Mouse (Mus musculus) heart, postnatal 10 days (tissue): ENCODE measurements around the gene Spata13. TPM values are rescaled to one million over a fixed set of nuclear protein-coding genes. Genes with fewer than 3 reads are reported as not detected.

Experiments used
- DNase-seq, 2 experiments: peaks; one replicate each; pipeline ENCODE4 v3.0.0; 2021
- intact Hi-C: fragments of 180-260 bp; cut with DNase I; formaldehyde crosslinking; loops from one replicate; pipeline ENCODE4 v1.15.1; 2025
- total RNA-seq, 2 experiments: library from RNA; stranded (reverse); gene quantifications; 2 replicates each; pipeline ENCODE4 v1.2.3; 2021

Spata13 gene
- total RNA-seq, 2 experiments from 2014 or later: 38.9 to 47.4 TPM

DNA sequence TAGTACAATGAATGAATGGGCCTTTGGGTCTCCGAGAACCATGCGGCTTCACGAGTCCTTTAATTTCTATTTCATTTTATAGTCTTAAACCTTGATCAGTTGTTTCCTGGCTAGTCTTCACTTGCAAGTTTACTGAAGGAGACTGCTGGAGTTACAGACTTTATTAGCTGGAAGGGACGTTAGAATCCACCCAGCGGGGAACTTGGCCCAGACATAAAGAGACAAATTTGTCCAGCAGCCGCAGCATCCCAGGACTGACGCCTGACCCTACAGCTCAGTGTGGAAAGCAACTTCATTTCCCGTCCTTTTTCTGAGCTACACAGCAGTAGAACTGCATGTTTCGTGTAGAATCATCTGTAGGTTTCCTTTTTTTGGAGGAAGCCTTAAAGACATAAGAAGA, 3.2 kb downstream of the Spata13 start:
- intact Hi-C loops: loop anchor here (5.0 kb wide), 2 partner anchors 40 to 45 kb away; no protein-coding TSS in a partner anchor
- no peak for DNase-seq

DNA sequence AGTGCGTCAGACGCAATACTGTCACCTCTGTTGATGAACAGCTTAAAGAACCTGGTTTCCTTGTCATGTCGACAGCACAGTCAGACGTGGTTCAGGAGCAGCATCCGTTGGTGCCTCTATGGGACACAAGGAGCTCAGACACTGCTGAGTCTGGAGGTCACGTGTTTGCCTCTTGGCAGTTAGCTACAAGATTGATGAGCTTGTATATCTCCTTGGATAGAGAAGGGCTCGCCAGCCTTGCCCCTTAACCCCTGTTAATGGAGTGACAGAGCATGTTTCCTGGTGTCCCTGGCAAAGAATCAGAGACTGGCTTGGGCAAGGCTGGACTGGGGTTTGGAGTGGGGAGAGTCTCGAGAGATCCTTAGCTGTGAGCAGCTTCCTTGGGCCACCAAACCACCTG, 4.4 kb downstream of the Spata13 start:
- DNase-seq: no peak
- intact Hi-C loops: loop anchor here (5.0 kb wide), 2 partner anchors 41 to 44 kb away; no protein-coding TSS in a partner anchor

DNA sequence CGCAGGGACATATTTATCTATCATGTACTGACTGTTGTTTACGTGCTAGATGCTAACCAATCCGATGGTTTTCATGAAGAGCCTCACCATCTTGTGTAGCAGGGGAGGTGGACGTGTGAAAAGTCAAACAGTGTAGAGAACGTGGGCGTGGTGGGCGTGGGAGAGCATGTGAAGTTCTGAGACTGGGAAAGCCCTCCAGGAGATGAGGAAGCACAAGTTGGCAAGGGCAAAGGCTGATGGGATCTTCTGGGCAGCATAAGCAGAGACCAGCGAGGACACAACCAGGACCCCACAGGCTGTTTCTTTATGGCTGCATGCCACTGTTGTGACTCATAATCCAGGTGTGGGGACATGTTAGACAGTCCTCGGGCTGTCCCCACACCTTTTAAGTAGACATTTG, 5.4 kb downstream of the Spata13 start:
- DNase-seq: no peak
- intact Hi-C loops: loop anchor here (5.0 kb wide), 2 partner anchors 42 to 43 kb away; no protein-coding TSS in a partner anchor

DNA sequence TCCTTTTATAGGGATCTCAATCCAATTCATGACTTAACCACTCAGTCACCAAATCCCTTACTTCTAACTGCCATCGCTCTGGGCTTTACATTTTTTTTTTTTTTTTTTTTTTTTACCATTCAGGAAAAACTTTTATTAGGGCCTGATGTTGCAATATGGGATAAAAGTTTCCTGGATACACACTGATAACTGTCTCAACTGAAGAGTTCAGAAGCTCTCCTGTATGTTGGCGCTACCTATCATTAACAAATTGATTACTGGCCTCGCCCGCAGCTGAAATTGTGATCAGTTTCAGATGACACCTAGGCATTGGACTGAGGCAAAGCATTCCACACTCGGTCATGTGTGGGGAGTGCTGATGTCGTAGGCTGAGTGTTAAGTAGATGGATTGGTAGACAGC, 7.3 kb downstream of the Spata13 start:
- no peak for DNase-seq
- intact Hi-C loops: no loop called here

DNA sequence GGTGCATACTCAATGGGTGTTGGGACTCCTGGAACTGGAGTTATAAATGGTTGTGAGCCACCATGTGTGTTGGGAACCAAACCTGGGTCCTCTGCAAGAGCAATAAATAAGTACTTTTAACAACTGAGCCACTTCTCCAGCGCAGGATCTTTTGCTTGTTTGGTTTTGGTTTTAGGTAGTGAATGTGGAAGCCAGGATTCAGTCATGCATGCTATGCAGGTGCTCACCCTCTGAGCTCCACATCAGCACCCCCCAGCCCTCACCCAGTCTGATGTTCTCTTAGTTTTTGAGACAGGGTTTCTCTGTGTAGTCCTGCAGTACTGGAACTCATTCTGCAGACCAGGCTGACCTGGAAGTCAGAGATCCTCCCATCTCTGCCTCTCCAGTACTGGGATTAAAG, 8.3 kb downstream of the Spata13 start:
- no peak for DNase-seq
- intact Hi-C loops: no loop called here

DNA sequence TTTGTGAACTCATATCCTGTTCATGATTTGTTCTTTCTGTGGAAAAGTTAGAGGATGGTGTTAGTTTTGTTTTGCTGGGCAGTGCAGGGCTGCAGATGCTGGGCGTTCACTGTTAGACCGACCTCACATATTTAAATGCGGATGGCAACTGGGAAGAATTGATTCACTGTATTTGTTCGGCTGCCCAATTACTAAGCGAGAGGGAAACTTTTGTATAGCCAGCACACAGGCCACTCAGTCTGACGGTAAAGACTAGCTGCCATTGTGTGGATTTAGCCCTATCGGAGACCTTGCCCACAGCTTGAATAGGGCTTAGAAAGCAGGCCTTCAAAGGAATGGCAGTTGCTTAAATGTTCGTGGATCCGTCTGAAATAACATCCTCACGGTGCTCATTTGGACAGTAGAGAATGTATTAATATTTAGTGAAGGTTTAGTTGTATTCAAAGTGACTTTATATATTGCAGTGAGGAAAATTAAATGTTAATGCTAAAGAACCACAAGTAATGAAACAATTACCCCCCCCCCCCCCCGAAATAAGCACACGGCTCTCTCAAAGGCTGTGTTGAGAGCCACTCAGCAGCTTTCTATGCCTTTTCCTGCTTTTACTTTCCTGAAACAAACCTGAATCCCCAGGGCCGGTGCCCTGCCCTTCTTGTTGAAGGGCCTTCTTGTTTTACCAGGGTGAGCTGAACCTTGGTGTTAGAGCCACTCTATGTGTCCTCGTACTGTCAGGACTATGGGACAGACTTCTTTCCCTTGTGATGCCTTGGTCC, 9.5 kb downstream of the Spata13 start:
- no peak for DNase-seq

DNA sequence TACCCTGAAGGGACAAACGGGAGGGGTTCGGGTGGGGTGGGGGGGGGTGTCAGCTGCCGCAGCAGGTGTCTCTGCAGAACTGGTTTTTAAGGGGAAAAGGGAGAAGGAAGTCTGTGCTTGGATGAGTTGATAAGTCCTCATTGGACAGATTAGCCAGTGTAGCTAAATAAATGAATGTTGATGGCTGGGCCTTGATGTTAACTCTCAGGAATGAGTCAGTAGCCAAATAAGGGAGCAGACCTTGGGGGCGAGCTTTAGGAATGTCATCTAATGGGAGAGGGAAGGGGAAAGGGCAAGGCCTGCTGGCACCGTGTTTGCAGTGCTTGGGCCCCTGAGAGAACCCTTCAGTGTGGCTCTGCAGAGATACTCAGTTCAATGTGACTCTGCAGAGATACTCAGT, 12.6 kb downstream of the Spata13 start:
- intact Hi-C loops: no loop called here
- no peak for DNase-seq

More for the DNA sequence above, 9.5 kb downstream of the Spata13 start:
- intact Hi-C loops: no loop called here

DNA sequence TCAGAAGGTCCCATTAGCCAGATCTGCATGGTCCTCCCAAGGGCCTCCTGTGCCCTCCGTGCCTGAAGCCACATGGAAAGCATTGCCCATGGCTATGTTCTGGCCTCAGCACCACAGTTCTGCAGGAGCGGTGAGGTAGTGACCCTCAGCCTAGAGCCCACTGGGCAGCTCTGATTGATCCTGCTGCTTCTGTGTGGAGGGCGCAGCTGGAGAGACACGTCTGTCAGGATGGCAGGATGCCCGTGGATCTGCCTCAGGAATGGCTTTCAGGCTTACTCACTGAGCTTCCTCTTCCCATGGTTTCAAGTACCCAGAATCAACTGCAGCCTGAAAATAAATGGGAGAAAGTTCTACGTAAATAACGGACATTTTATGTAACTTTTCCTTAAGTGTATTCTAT, 14.1 kb downstream of the Spata13 start:
- intact Hi-C loops: no loop called here
- no peak for DNase-seq

DNA sequence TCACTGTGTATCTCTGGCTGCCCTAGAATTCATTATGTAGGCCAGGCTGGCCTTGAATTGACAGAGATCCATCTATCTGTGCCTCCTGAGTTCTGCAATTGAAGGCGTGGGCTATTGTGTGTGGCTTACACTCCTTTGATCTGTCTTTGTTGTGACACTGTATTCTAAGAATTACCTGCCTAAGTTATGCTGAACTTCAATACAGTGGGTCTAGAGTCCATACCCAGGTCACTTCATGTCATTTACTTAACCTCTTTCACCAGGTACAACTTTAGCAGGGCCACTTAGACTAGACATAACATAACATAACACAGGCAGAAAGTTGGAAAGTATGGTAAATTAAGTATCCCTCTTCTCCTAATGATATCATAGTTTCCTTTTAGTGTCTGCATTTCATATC, 15.2 kb downstream of the Spata13 start:
- intact Hi-C loops: no loop called here
- DNase-seq: no peak

DNA sequence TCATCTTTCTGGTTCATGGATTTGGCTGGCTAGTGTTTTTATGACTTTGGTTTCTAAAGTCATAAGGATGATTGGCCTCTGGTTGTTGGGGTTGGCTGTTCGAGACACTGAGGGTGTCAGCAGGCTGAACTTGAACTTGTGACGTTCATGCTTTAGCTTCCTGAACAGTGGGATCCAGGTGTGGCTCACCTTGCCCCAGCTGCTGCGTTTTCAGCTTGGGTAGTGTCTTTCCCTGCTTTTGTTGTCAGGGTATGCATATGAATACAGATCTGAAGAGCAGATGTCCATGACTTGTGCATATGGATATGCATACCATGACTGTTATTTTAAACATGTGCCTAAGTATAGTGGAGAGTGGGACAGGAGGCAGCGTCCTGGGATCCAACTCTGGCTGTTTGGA, 19.4 kb downstream of the Spata13 start:
- intact Hi-C loops: no loop called here
- DNase-seq: no peak

DNA sequence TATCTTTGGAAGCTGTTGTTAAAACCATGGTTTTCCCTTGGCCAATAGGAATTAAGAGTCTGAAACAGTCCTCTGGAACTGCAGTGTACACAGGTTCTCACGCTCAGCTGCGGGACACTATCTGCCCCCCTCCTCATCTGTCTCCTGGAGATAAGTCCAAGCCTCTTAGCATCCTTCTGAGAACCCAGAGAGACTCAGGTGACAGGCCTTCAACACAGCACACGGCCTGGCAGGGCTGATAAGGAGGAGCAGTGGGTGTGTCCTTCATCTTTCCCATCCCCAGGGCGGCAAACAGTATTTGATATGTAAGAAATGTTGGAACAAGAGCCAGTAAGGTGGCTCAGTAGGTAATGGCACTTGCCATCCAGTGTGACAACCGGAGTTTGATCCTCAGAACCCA, 20.2 kb downstream of the Spata13 start:
- intact Hi-C loops: no loop called here
- DNase-seq: no peak

DNA sequence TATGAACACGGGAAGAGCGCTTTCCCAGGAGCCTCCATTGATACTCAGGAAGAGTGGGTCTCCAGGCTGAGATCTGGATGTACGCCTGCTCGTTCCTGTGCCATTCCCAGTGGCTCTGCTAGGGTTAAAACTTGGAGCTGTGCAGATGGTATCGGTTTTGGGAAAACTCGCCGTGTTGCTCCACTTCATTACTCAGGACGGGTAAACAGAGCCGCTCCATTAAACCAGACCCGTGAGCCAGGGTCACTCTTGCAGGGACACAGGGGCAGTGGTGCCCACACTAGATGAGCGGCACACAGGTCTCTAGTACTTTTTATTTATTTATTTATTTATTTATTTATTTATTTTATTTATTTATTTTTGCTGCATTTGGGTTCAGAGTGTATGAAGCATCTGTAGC, 20.9 kb downstream of the Spata13 start:
- no peak for DNase-seq

DNA sequence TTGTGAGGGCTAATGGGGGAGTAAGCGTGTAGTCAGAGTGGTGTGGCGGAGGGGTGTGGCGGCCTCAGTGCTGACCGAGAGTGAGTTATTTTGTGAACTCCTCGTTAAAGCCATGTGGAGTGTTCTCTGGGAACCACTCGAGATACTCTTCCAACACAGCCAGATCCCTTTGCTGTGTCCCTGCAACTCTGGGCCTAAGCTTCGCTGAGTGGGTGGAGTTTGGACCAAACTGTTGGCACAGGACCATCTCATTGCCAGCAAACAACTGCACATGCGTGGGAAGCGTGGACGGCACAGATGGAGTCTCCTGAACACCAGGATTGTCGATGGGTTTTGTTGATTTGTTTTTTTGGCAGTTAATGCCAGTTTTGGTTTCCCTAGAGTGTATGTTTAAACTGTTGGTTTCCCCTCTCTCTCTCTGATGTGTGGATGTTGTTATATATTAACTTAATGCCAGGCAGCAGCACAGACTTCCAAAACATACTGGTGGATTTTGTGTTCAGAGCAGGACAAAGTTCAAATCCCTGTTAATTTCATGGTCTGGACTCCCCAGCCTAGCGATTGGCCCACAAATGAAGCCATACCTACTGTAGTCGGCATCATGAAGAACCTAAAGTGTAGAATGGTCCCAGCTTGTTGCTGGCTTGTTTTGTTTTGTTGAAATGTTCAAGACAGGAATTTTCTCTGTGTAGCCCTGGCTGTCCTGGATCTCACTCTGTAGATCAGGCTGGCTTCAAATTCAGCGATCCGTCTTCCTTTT, 22.3 kb downstream of the Spata13 start:
- peak; percentile 70 to 74 for DNase-seq
- intact Hi-C loops: no loop called here

More for the DNA sequence above, 20.9 kb downstream of the Spata13 start:
- intact Hi-C loops: no loop called here

DNA sequence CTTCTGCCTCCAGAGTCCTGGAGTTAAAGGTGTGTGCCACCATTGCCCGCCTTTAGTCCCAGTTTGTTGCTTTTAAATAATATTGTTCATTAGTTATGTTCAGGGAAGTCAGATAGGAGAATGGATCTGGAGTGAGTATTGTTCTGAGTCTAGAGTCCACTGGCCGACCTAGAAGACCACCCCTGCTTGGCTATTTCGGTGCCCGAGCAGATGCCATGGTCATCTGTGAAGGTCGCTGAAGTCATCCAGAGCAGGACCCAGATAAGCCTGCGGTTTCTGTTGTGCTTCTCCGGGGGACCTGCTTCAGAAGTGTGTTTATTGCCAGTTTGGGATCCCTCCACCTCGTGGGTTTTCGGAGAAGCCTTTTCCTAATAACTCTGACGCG, 22.9 kb downstream of the Spata13 start:
- no peak for DNase-seq
- intact Hi-C loops: no loop called here

DNA sequence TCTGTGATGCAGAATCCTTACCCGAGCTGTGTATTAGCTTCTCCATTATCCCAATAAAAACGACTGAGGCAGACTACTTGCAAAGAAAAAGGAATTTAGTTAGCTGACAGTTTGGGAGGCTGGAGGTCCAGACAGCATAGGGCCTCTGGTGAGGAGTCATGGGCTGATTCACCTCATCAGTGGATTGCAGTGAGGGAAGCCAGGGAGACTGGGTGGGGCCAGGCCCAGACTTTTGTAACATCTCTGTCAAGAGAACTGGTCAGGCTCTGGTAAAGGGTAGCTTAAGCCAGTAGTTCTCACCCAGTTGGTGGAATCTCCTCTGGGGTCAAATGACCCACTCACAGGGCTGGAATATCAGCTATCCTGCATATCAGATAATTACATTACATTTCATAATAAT, 24.1 kb downstream of the Spata13 start:
- no peak for DNase-seq
- intact Hi-C loops: no loop called here

DNA sequence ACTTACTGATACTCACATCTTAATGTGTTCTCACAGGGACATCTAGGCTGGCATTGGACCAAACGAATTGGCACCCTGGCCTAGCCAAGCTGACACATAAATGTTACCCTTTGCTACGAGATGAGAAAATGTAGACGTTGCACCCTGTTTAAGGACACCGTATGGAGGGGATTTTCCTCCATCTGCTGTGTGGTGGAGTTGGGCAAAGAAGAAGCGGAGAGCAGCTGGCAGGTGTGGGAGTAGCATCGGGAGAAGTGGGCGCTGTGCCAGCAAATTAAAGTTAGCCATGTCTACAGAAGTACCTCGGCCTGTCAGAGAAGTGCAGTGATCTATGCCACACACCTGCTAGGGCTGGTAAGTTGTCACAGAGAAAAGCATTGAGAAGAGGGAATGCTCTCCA, 25.7 kb downstream of the Spata13 start:
- intact Hi-C loops: no loop called here
- no peak for DNase-seq

DNA sequence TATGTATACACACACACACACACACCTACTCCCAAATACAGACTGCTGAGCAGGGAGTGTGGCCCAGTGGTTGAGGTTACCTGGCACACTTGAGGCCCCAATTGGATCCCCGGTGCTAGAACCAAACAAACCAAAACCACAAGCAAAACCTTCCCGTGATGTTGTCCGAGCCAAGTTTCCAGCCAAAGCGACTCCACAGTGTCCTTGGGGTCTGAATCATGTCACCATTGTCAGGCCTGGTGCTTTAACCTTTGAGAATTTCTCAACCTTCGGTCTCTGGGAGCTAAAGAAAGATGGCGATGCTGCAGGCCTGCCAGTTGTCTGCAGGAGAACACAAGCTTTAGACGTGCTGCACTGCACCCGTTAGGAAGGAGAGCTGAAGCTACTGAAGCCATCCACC, 26.8 kb downstream of the Spata13 start:
- no peak for DNase-seq
- intact Hi-C loops: no loop called here

DNA sequence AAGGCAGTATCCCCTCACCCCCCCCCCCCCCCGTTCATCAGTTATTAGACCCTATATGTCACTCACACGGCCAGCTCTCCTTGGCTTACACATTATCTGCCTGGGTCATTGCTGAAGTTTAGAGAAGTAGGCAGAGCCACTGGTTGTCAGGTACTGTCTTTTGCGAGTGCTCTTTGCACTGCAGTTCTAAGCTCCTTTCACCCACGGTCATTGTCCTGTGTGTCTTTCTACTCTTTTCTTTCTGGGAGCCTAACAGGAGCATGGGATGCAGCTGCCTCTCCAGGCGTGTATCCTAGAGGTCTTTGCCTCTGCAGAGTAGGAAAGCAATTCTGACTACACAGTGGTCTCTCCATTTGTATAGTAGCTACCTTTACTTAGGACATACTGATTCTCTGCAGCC, 27.5 kb downstream of the Spata13 start:
- intact Hi-C loops: no loop called here

DNA sequence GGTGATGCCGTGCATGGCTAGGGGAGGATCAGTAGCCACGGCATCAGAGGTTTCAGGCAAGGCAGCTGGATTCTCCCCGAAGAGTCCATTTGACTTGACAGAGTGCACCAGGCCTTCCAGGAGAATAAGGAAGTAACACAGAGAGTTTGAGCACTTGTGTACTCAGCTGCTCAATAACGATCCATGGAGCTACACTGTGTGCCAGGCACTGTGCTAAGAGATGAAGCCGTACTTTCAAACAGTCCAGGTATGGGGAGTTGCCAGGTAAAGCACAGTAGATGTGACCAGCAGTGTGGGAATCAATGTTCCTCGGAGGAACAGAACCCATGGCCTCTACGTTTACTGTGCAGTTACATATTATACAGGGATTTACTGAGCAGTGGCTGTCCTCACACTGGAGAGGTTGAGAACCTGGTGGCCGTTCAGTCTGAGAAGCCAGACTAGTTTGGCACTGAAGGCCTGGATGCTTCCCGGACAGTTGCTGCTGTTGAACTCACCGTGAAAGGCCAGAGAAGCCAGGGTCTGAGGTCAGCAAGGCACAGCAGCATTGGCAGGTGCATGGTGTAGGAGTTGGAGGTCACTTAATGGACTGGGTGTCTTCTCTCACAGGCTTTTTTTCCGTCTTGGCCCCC, 29.6 kb downstream of the Spata13 start:
- intact Hi-C loops: no loop called here
- DNase-seq: no peak

More for the DNA sequence above, 27.5 kb downstream of the Spata13 start:
- DNase-seq: no peak

DNA sequence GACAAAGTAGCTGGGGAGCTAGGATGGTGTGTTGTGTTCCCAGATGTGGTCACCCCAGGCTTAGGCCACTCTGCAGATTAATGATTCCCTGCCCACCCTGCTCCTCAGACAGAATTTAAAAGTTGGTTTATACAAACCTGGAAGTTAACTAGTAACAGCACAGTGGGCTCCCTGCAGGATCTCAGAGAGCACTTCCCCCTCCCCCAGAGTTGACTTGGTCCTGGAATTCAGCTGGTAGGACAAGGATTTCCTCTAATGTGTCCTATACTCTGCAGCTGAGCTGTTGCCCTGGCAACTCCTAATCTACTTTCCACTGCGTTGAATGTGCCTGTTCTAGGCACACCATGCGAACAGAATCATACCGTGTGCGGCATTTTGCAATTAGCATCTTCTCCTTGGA, 30.8 kb downstream of the Spata13 start:
- no peak for DNase-seq
- intact Hi-C loops: no loop called here

DNA sequence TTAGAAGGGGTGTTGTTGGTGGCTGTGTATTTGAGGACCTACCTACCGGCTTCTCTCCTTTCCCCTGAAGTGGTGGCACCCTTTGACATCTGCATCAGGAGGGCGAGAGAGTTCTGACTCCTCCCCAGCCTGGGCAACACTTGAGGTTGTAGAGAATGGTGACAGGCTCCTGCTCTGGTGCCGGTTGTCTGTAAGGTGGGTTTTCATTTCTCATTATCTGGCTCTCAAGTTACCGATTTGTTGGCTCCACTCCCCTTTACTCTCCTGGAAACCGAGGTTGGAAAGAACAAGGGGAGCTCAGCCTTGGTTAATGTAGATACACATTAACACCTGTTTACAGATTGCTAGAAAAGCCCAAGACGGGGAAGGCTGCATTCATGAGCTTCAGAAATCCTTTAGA, 31.5 kb downstream of the Spata13 start:
- no peak for DNase-seq
- intact Hi-C loops: no loop called here

DNA sequence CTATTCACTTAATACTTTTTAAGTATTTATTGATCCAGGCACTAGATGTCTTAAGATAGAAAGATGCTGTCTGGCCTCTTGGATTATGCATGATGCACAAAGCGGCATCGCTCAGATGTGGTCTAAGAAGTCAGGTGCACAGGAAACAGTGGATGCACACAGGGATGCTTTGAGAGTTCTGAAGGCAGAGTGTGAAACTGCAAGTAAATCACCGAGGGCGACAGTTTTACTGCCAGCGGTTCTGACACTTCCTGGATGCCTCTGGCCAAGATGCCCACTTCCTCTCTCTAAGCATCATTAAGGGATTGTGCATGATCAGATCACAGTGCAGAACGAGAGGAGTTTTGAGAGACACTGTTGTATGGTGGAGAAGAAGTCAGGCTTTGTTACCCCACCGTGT, 32.5 kb downstream of the Spata13 start:
- intact Hi-C loops: no loop called here
- no peak for DNase-seq
